Mouse (Mus musculus) granulocyte monocyte progenitor cell, adult 5-6 weeks (primary cell): ENCODE data around the gene Zswim1. TPM values are rescaled to one million over a fixed set of nuclear protein-coding genes. Genes with fewer than 3 reads are reported as not detected.
"Not testable (repeated sequence)": the region's sequence is repeated elsewhere in the genome, so short reads cannot be mapped to it uniquely, and the experiment has no call there.

ENCODE experiments used
- ATAC-seq: replicated peaks from 2 replicates; pipeline ENCODE4 v1.8.0; 2016; ENCODE audit warnings: mild to moderate bottlenecking, moderate TSS enrichment, inconsistent platforms; ENCODE audit not compliant: poor library complexity, severe bottlenecking
- total RNA-seq, 2 experiments: library from RNA; stranded (forward) in 1 of 2; stranded (reverse) in 1 of 2; fragments of 200-712, 200-1000 nt in 1 of 2; fragments of >200 nt in 1 of 2; fragmentation: Nextera tagmentation in 1 of 2; gene quantifications; 2 replicates each; pipeline ENCODE4 v1.2.3; 2014 to 2017

Zswim1 gene
- total RNA-seq, 2 experiments from 2014 or later: 3.5 to 5.8 TPM

GRCm38 (mm10) chr2:164792400-164793190, 29.9 kb upstream of the Zswim1 start:
- no peak for ATAC-seq

GRCm38 (mm10) chr2:164793236-164793635, 29.2 kb upstream of the Zswim1 start:
- ATAC-seq: peak; percentile 38; the same call in 1 of the 2 replicates

- ATAC-seq: no peak
These were observed 28.7 kb upstream of the Zswim1 start for GRCm38 (mm10) chr2:164793772-164794171.

GRCm38 (mm10) chr2:164794293-164794692, 28.2 kb upstream of the Zswim1 start:
- peak; percentile 80 for ATAC-seq

GRCm38 (mm10) chr2:164795868-164796267, 26.6 kb upstream of the Zswim1 start:
- ATAC-seq: no peak

GRCm38 (mm10) chr2:164798554-164798953, 23.9 kb upstream of the Zswim1 start:
- not testable (repeated sequence) for ATAC-seq

- no peak for ATAC-seq
These were observed 22.1 kb upstream of the Zswim1 start for GRCm38 (mm10) chr2:164800252-164801004.

GRCm38 (mm10) chr2:164803201-164803920, 19.1 kb upstream of the Zswim1 start:
- no peak for ATAC-seq

- no peak for ATAC-seq
These were observed 18.6 kb upstream of the Zswim1 start for GRCm38 (mm10) chr2:164803921-164804313.

GRCm38 (mm10) chr2:164804533-164805331, 17.8 kb upstream of the Zswim1 start, which contains the start of the genes Acot8 and Zswim3:
TSS of gene Acot8 (minus strand) at chr2:164804882.
TSS of gene Zswim3 (plus strand) at chr2:164805098.
- ATAC-seq: peak; percentile 92

- peak; percentile 38 for ATAC-seq
These were observed 17.2 kb upstream of the Zswim1 start for GRCm38 (mm10) chr2:164805332-164805718.

- ATAC-seq: no peak
These were observed 15.9 kb upstream of the Zswim1 start for GRCm38 (mm10) chr2:164806614-164807013.

GRCm38 (mm10) chr2:164813557-164813956, 8.9 kb upstream of the Zswim1 start:
- no peak for ATAC-seq

GRCm38 (mm10) chr2:164815348-164815747, 7.1 kb upstream of the Zswim1 start:
- ATAC-seq: peak; percentile 99

GRCm38 (mm10) chr2:164815821-164816220, 6.7 kb upstream of the Zswim1 start:
- ATAC-seq: no peak

GRCm38 (mm10) chr2:164817206-164817605, 5.3 kb upstream of the Zswim1 start:
- no peak for ATAC-seq

GRCm38 (mm10) chr2:164817703-164818102, 4.8 kb upstream of the Zswim1 start:
- ATAC-seq: no peak

- ATAC-seq: no peak
These were observed 1.4 kb upstream of the Zswim1 start for GRCm38 (mm10) chr2:164821060-164821459.

GRCm38 (mm10) chr2:164823181-164823585, 697 bp downstream of the Zswim1 start:
- ATAC-seq: peak; percentile 65

GRCm38 (mm10) chr2:164823969-164824368, 1.5 kb downstream of the Zswim1 start:
- ATAC-seq: no peak
